Mouse (Mus musculus) left cerebral cortex, adult 9 months (tissue): ENCODE measurements at regions not wholly inside any gene's neighbourhood (a gene's known extent, or its start where the extent isn't known, plus 50 kb on each side); places are given as distances from the start of the nearest gene placed in this dataset.

ENCODE experiments used
- DNase-seq, 2 experiments: peaks; one replicate each; pipeline ENCODE4 v3.0.0; 2022; ENCODE audit warnings: low spot score in 2 of 2

DNA sequence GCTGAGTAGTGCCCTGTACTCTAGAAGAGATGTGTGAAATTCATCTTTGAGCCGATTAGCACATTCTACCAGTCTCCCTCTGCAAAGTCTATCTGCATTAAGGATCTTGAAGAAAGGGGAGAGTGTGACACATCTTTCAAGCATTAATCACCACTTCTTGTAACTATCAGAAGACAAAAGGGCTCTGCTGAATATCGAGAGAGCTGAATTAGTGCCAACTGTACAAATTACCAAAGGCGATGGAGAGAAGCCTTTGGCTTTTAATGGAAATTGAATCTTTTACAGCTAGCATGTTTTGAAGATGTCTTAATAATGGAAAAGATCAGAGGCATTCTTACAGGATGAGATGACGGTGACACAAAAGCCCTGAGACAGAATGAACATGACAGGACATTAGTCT, 97.2 kb upstream of the Pam start:
- DNase-seq, result no peak

GRCm38 (mm10) chr1:98192044-98192484, 96.6 kb upstream of the Pam start:
- DNase-seq, result peak; percentile 65 to 78

DNA sequence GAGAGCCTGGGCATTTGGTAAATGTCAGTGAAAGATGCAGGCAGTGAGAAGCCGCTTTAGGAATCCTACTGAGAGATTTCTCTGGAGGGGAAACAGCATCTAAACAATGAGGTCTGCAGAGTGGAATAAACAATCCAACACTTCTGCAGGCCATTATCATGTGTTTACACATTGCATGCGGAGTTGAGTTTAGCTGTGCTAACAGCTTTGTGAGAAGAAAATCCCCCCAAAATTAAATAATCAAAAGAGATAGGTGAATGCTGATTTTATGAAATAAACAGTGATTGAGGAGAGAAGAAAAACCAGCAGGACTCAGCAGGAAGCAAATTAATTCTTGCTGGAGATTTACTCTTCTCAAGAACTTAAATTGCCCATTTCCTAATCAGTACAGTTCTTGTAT, 95.9 kb upstream of the Pam start:
- no peak for DNase-seq

GRCm38 (mm10) chr1:98190741-98191140, 95.3 kb upstream of the Pam start:
- DNase-seq, result no peak

- peak; percentile 44 to 75 for DNase-seq
These were observed 94.6 kb upstream of the Pam start for GRCm38 (mm10) chr1:98189991-98190471.

- no peak for DNase-seq
These were observed 84.9 kb upstream of the Pam start for GRCm38 (mm10) chr1:98180372-98180771.

DNA sequence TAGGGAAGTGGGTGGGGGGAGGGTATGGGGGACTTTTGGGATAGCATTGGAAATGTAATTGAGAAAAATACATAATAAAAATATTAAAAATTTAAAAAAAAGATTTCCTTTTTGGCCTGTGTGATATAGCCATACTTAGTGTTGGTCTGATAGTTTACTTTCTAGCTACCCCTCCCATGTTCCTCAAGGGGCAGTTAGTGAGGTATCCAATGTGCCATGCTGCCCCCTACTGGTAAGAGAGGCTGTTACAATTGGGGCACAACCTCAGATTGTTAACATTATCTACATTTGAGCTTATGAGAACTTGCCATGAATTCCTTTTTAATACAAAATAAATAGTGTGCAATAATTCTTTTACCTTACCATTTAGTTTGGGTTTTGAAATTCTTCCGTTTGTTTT, 83.6 kb upstream of the Pam start:
- peak in 1 of 2 experiments; percentile 39 for DNase-seq

- DNase-seq, result no peak
These were observed 79.3 kb upstream of the Pam start for GRCm38 (mm10) chr1:98174811-98175132.

- no peak for DNase-seq
These were observed 78.7 kb upstream of the Pam start for GRCm38 (mm10) chr1:98173907-98174810.

- no peak for DNase-seq
These were observed 78.0 kb upstream of the Pam start for GRCm38 (mm10) chr1:98173431-98173830.

- DNase-seq, result no peak
These were observed 75.8 kb upstream of the Pam start for GRCm38 (mm10) chr1:98171291-98171690.

GRCm38 (mm10) chr1:98169352-98169751, 73.9 kb upstream of the Pam start:
- no peak for DNase-seq

- DNase-seq, result no peak
These were observed 72.4 kb upstream of the Pam start for GRCm38 (mm10) chr1:98167800-98168199.

DNA sequence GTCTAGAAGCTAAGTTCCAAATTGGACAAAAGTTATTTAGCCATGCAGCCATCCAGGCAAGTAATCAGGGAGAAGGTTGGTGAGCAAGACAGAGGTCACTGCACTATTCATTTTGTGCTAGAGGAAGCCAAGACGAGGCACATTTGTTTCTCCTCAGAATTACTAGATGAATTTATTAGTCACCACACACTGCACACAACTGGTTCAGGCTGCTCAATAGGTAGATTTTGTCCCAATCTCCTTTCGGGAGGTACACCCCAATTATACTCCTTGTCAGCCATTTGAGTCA, 67.1 kb upstream of the Pam start:
- no peak for DNase-seq

- peak in 1 of 2 experiments; percentile 13 for DNase-seq
These were observed 66.6 kb upstream of the Pam start for GRCm38 (mm10) chr1:98161882-98162638.

GRCm38 (mm10) chr1:98158969-98159368, 63.5 kb upstream of the Pam start:
- DNase-seq, result no peak

- DNase-seq, result no peak
These were observed 51.9 kb upstream of the Pam start for GRCm38 (mm10) chr1:98147361-98147760.
